Mouse (Mus musculus) liver, adult 10 weeks (tissue): ENCODE results near the gene Rabep2. TPM values are rescaled to one million over a fixed set of nuclear protein-coding genes. Genes with fewer than 3 reads are reported as not detected.

Experiments
- polyA plus RNA-seq: library from polyadenylated mRNA; stranded (reverse); fragments of 350-450 nt; fragmentation: Illumina TruSeq; extraction: RNeasy Lipid Tissue Mini Kit (QIAGEN cat#74804); gene quantifications from one replicate; pipeline ENCODE4 v1.2.3, GENCODE M21; 2014; ENCODE audit warnings: low read depth, low replicate concordance

Rabep2 gene
- polyA plus RNA-seq = 1.0 TPM

DNA sequence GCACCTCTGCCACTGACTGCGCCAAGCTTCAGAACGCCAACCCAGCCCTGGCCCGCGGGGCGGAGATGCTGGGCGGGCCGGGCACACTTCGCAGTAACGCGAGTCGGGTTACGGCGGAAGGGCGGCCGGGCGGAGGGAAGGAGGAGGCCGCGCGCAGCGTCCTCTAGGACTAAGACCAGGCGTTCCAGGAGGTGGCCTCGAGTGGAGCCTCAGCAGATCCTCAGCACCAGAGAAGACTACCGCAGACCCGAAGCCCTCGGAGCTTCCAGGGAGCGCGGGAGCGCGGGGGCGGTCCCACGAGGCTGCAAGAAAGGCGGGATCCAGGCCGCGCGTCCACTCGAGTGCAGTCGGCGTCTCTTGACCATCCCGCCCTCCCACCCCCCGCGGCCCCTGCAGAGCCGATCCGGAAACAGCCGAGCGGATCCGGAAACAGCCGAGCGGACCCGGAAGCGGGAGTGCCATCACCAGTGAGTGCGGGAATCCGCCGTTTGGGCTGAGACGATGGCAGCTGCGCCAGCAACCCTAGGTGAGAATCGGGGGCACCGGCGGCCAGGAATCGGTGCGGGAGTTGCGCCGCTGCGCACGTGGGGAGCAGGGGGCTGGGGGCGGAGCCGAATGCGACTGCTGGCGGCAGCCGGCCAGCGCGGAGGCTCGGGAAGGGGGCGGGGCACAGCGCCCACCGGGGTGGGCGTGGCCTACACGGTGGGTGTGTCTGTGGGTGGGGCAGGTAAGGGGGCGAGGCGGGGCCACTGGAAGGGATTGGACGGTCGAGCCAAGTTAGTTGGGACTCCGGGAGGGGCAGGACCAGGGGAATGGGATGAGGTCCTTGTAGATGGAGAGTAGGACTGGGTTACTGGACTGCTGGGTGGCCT lies at the start of gene Rabep2:
TSS of gene Rabep2 (plus strand) at position 129 of the 872 bp plus-strand sequence.

DNA sequence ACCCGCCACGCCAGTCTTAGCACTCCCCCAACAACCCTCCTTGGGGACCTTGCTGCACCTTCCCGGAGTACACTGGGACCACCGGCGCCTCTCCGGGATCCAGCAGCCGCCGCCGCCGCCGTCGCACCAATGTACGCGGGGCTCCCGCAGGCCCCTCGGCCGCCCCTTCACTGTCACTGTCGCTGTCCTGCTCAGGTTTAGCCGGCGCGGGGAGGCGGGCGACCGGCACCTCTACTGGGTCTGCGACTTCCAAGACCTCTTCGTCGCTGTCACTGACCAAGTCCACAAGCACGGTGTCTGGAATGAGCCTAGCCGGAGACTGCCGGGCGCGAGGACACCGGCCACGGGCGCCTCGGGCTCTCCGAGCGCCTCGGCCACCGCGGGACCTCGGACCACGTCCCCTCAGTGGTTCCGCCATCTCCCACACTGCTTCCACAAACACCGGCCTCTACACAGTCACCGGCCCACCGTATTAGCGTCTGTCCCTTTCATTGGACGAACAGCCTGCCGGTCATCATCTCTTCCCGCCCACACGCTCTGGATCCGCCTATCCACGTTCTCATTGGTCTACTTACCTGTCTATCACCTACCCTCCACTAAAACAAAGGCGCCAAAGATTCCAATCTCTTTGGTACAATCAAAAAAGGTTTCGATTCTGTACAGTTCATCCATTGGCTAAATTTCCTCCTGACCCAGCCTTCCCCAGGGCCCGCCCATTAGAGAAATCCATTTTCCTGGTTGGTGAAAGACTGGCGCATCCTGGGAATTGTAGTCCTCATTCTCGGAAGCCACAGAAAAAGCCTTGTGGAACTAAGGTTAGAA lies 32.0 kb upstream of the Rabep2 start, which contains the start of gene Nfatc2ip:
TSS of gene Nfatc2ip (minus strand) at position 440 of the 822 bp plus-strand sequence.

DNA sequence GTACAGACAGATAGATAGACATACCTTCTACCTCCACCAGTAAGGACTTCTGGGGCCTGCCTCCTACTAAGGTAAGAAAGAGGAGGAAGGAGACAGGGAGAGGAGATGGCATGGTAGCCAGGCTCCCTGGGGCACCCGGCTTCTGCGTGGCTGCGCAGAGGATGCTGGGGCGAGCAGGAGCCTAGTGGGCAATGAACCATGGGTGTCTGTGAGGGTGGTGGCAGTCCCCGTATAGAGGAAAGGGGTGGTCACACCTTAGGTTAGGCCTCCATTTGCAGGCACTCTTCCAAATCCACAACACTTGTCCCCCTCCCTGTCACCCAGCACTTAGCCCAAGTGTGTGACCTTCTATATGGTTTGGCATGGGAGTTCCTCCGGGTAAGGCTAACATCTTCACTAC lies 13.8 kb upstream of the Rabep2 start, which contains the start of gene Cd19:
TSS of gene Cd19 (minus strand) at position 165 of the 400 bp plus-strand sequence.

DNA sequence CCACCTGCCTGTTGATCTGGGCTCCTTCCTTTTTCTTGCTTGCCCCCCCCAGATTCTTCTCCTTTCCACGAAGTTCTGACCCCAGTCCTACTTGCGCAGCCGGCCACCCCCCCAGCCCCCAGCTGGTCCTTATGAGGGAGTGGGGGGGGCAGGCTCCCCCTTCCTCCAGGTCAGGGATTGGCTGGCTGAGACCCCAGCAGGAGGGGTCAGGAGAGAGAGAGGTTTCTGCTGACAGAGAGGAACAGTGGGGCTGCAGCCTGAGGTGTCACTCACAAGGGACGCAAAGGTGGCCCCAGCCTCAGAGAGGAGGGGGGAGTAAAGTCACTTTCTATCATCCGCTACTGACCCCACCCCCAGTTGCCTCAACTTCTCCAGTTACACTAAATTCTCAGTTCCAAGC lies 34.4 kb downstream of the Rabep2 start, which contains the start of gene Atp2a1:
TSS of gene Atp2a1 (minus strand) at position 105 of the 400 bp plus-strand sequence.

DNA sequence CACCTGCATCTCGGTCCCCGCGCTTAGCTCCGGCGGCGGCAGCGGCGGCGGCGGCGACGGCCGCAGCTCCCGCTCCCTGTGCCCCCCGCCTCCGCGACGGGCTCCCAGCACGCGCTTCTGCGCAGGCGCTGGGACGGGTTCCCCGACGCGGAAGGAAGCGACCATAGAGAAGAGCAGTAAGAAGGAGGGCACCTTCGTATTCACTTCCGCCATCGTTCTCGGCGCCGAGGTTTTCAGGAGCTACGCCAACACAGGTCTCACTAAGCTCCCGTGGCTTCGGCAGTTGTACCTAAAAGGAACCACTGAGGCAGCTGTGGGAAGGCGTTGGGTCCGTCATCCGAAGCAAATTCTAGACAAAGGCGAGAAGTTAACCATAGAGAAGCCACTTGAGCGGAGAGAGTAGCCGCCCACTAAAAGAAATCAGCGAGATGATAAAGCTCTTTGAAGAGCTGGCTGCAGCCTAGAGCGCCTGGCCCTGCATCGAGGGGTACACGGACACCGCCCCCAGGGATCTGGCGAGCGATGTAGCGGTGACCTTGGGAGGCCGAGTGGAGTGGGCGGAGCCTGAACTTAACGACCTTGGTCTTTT lies 46.5 kb downstream of the Rabep2 start, which contains the start of gene Sh2b1:
TSS of gene Sh2b1 (minus strand) at position 432 of the 589 bp plus-strand sequence.

DNA sequence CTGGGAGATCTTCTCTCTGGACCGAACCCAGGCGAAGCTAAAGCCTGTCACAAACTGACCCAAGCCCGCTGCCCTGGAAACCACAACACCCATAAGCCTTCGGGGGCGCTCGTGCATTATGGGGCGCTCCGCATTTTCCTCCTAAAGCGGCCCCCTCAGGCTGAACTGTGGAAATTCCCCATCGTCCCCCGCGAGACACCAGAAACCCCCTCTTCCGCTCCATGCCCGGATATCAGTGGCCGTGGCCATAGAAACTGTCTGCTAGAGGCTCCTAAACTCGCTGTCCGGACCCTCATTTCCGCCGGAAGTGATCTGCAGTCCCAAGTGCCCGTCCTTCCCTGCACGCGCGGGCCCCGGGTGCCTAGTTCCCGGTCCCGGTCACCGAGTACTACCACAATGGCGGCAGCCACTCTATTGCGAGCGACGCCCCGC lies 58.5 kb downstream of the Rabep2 start, which contains the start of gene Tufm:
TSS of gene Tufm (plus strand) at position 310 of the 432 bp plus-strand sequence.

Other genes with a start within 250 kb of the Rabep2 start
- gene Xpo6, start 228.3 kb upstream of the Rabep2 start, polyA plus RNA-seq = 8.7 TPM
- gene Sbk1, start 156.1 kb upstream of the Rabep2 start, polyA plus RNA-seq = 4.1 TPM
- gene Lat, start 59.2 kb upstream of the Rabep2 start, polyA plus RNA-seq = 0.37 TPM
- 1.8 TPM for gene Spns1, start 51.3 kb upstream of the Rabep2 start, polyA plus RNA-seq
- 2.7 TPM for gene Nfatc2ip, start 32.0 kb upstream of the Rabep2 start, polyA plus RNA-seq
- 0.26 TPM for gene Cd19, start 13.9 kb upstream of the Rabep2 start, polyA plus RNA-seq
- gene Atp2a1, start 34.3 kb downstream of the Rabep2 start, polyA plus RNA-seq = 0.11 TPM
- gene Sh2b1, start 46.7 kb downstream of the Rabep2 start, polyA plus RNA-seq = 3.6 TPM
- gene Tufm, start 58.6 kb downstream of the Rabep2 start, polyA plus RNA-seq = 10.8 TPM
- gene Atxn2l, start 74.7 kb downstream of the Rabep2 start, polyA plus RNA-seq = 13.8 TPM
- 71.2 TPM for gene Eif3c, start 137.7 kb downstream of the Rabep2 start, polyA plus RNA-seq
- 0.24 TPM for gene Apobr, start 156.2 kb downstream of the Rabep2 start, polyA plus RNA-seq
- gene Cln3, start 157.1 kb downstream of the Rabep2 start, polyA plus RNA-seq = 1.3 TPM
- gene Il27, start 166.2 kb downstream of the Rabep2 start, polyA plus RNA-seq = not detected
- gene Nupr1, start 202.1 kb downstream of the Rabep2 start, polyA plus RNA-seq = not detected
- gene Sgf29, start 220.6 kb downstream of the Rabep2 start, polyA plus RNA-seq = 4.4 TPM
- 1,146 TPM for gene Sult1a1, start 247.7 kb downstream of the Rabep2 start, polyA plus RNA-seq